Mouse (Mus musculus): Measurements from ENCODE around the gene Hemgn. TPM values are rescaled to one million over a fixed set of nuclear protein-coding genes. Genes with fewer than 3 reads are reported as not detected.

Gene Hemgn
- polyA plus RNA-seq, 1 experiment from 2014 or later: 4.3 TPM

DNA sequence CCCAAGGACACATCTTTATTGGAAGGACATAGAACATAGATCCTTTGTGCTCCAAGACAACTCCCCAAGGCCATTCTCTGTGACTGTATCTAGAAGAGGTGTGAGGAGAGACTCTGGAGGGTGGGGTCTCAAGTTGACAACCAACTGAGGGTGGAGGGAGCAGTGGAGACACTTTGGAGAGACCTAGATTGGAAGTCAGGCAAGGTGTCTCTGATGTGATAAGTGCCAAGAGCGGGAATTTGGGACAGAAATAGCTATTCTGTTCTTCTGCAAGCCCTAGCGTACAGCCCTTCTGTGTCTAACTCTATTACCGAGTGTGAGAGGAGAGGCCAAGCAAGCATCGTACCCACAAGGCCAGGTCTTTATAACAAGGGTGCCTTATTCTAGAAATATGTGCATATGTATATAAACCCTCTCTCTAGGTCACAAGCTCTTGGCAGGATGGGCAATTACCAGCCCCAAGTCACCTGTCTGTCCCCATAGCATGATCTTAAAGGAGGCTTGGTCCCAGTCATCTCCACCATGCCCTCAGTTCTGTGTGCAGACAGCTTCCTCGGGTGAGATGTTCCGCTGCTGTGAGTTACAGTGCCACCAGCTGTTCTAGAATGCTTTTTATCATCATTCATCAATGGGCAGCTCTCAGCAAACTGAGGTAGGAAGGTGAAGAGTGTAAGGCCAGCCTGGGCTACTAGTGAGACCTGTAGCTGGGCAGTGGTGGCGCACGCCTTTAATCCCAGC lies 6.2 kb downstream of the Hemgn start:
- Histone ChIP-seq H3K9me3 (replicated peaks) (no peaks in the 10 kb centered on the region), H3K27ac (no peak overlapping the region), H3K9ac (no peak overlapping the region), H3K27me3 (no peaks in the 10 kb centered on the region), H3K4me1 (no peaks in the 10 kb centered on the region), H3K4me2 (replicated peaks) (no peak overlapping the region), H3K36me3 (no peaks in the 10 kb centered on the region), H3K4me3 (no peak overlapping the region)
- ATAC-seq (ENCODE audit: low FRiP score): no peak
- 91% methylated on average over 8 of the region's 8 CpGs for WGBS

DNA sequence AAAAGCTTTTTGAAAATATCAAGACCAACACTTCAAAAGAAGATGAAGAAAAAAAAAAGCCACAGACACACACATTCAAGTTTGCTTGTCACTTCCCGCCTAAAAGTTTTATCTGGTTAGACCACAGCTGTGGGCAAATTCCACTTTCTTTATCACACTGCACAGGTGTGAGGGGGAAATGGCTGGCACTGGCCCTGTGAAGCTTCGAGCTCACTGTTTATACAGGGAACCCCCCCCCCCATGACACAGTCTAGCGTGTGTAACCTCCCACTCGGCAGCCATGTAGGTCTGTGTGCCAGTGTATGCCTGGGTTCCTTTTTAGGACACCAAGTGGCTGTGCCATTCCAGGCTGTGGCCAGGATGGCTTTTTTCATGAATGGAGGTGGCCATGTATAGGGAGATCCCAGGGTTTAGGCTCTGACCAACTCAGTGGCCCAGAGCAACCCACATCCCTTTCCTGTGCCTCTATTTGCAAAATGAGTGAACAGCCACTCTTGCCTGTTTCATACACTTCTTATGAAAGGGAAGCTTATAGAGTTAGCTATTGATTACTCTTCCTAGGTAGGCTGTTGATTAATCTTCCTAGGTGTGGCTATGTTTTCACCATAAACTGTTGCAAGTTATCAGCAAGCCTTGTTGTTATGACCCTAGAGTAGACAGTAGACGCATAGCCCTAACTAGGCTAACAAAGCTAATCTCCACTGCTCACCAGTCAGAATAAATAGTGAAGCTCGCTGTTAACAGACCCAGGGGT lies 9.1 kb downstream of the Hemgn start:
- H3K27me3 ChIP-seq: no peaks in the 10 kb centered on the region
- H3K4me3 ChIP-seq: no peak overlapping the region
- H3K4me2 ChIP-seq (replicated peaks): no peak overlapping the region
- H3K27ac ChIP-seq: no peak overlapping the region
- H3K36me3 ChIP-seq: no peaks in the 10 kb centered on the region
- WGBS: 78% methylated on average over 6 of the region's 6 CpGs
- H3K9me3 ChIP-seq (replicated peaks): 0 out of 2 replicates have a peak, but pooled peaks cover 5% of the 10 kb centered on the region
- H3K9ac ChIP-seq: no peak overlapping the region
- no peaks in the 10 kb centered on the region for H3K4me1 ChIP-seq
- ATAC-seq (ENCODE audit: low FRiP score): no peak

- Histone ChIP-seq H3K27ac (no peak overlapping the region), H3K9ac (no peak overlapping the region), H3K36me3 (no peaks in the 10 kb centered on the region), H3K27me3 (no peaks in the 10 kb centered on the region), H3K9me3 (replicated peaks) (0 out of 2 replicates have a peak, but pooled peaks cover 5% of the 10 kb centered on the region), H3K4me2 (replicated peaks) (no peak overlapping the region), H3K4me3 (no peak overlapping the region), H3K4me1 (no peaks in the 10 kb centered on the region)
- 83% methylated on average over 4 of the region's 4 CpGs for WGBS
- no peak for ATAC-seq (ENCODE audit: low FRiP score)
These were observed 14.5 kb downstream of the Hemgn start for GRCm38 (mm10) chr4:46398839-46399238.

- Histone ChIP-seq H3K4me3 (no peak overlapping the region), H3K9me3 (replicated peaks) (0 out of 2 replicates have a peak, but pooled peaks cover 5% of the 10 kb centered on the region), H3K4me1 (no peaks in the 10 kb centered on the region), H3K4me2 (replicated peaks) (no peak overlapping the region), H3K9ac (no peak overlapping the region), H3K27me3 (no peaks in the 10 kb centered on the region), H3K27ac (no peak overlapping the region), H3K36me3 (no peaks in the 10 kb centered on the region)
- 37% methylated on average over 5 of the region's 5 CpGs for WGBS
- no peak for ATAC-seq (ENCODE audit: low FRiP score)
These were observed 17.6 kb downstream of the Hemgn start for GRCm38 (mm10) chr4:46395736-46396135.

- H3K9me3 ChIP-seq (replicated peaks): no peaks in the 10 kb centered on the region
- no peak overlapping the region for H3K4me2 ChIP-seq (replicated peaks)
- H3K36me3 ChIP-seq: no peaks in the 10 kb centered on the region
- no peak overlapping the region for H3K4me3 ChIP-seq
- H3K9ac ChIP-seq: no peak overlapping the region
- H3K27ac ChIP-seq: no peak overlapping the region
- peaks cover 4% of the 10 kb centered on the region; the same call in 1 of the 2 replicates for H3K4me1 ChIP-seq
- no peak for ATAC-seq (ENCODE audit: low FRiP score)
- no peaks in the 10 kb centered on the region for H3K27me3 ChIP-seq
- WGBS: 81% methylated on average over 2 of the region's 2 CpGs
These were observed 18.9 kb downstream of the Hemgn start for GRCm38 (mm10) chr4:46394388-46394787.

DNA sequence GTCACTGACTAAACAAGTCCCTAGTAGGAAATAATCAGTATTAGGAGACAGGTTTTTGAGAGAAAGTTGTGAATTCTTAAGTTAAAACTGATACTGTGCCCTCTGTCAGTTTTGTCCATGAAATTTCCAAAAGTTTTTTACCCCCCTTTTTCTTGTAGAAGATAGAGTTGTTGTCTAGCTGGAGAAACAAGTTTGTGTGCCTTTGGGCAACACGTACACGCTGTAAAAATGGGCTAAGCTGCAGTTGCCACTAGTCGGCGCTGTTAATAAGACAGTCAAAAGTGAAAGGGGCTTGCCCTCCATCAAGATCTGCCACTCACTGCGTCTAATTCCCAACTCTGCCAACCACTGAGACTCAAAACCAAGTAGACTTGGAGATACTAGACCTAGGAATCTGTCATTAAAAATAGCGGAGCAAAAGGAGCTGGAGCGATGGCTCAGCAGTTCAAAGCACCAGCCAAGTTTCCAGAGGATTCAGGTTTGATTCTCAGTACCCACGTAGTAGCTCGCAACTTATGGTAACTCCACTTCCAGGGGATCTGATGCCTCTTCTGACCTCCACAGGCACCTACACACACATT lies 22.8 kb downstream of the Hemgn start:
- peaks cover 6% of the 10 kb centered on the region; the same call in 1 of the 2 replicates for H3K4me1 ChIP-seq
- WGBS: 22% methylated on average over 9 of the region's 9 CpGs
- H3K27me3 ChIP-seq: no peaks in the 10 kb centered on the region
- ATAC-seq (ENCODE audit: low FRiP score): no peak
- peaks cover 6% of the 10 kb centered on the region; the same call in 1 of the 2 replicates for H3K36me3 ChIP-seq
- H3K4me2 ChIP-seq (replicated peaks): peak overlapping the region; percentile 57
- H3K9ac ChIP-seq: no peak overlapping the region
- no peak overlapping the region for H3K27ac ChIP-seq
- H3K9me3 ChIP-seq (replicated peaks): no peaks in the 10 kb centered on the region
- no peak overlapping the region for H3K4me3 ChIP-seq

DNA sequence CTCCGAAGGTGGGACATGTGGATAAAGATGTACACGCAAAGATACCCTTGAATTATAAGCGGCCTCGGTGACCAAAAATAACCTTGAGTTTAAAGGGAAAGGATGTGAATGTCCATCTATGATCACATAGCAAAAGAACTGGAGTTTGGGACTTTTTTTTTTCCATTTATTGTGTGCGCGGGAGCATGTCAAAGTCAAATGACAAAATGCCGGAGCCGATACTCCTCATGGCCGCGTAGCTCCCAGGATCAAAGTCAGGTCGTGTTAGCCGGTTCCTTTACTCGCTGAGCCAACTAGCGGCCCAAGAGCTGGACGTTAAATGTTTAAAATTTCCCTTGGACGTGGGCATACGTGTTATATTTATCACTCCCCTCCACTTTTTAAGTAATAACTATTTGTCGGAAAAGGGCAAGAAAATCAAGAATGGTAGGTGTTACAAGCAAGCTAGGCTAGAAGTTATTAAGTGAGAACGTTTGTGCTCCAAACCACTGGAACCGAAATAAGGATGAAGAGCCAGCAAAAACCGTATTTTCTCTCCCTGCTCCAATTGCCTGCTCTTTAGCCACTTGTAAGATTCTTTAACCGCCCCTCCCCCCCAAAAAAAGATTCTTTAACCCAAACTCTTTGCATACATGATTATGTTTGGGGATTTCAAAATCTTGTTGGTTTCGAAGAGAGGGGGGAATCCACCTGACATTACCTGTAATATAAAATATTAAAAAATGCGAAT lies 23.5 kb downstream of the Hemgn start:
- peaks cover 13% of the 10 kb centered on the region; the same call in 1 of the 2 replicates for H3K36me3 ChIP-seq
- 3% methylated on average over 24 of the region's 24 CpGs for WGBS
- ATAC-seq (ENCODE audit: low FRiP score): no peak
- peaks cover 6% of the 10 kb centered on the region; the same call in 1 of the 2 replicates for H3K4me1 ChIP-seq
- H3K9ac ChIP-seq: peak overlapping the region; percentile 76
- no peaks in the 10 kb centered on the region for H3K9me3 ChIP-seq (replicated peaks)
- no peaks in the 10 kb centered on the region for H3K27me3 ChIP-seq
- peak overlapping the region; percentile 64 for H3K4me3 ChIP-seq
- H3K27ac ChIP-seq: peak overlapping the region; percentile 89
- peak overlapping the region; percentile 57 for H3K4me2 ChIP-seq (replicated peaks)

DNA sequence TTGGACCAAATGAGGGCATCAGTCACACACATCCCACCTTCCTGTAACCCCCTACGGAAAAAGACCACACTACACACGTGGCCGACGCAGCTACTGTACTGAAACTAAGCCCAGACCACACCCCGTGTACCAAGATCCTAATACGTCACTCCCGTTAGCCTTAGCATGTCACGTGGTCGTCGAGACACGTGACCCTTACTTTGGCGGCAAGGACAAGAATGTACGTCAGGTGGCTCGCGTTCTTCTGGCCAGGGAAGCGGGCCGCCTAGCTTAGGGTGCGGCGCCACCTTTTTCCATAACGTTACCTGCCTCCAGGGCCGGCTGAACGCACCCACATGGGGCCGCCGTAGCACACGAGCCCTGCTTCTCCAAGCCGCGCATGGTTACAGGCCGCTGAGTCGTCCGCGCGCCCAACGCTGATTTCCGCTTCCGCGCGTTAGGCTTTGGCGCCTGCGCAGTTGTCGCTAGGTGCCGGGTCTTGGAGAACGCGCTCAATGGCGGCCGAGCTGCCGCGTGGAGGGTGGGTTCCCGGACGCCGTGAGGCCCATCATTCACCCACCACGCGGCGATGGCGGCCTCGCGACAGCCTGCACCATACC lies 24.2 kb downstream of the Hemgn start, which contains the start of gene Trmo:
TSS of gene Trmo (minus strand) at position 425 of the 599 bp plus-strand sequence.
- Histone ChIP-seq H3K4me2 (replicated peaks) (peak within 1 kb of the TSS; percentile 57), H3K4me1 (peaks cover 6% of the 10 kb centered on the region; the same call in 1 of the 2 replicates), H3K9me3 (replicated peaks) (no peaks in the 10 kb centered on the region), H3K4me3 (peak within 1 kb of the TSS; percentile 64), H3K27ac (peak within 1 kb of the TSS; percentile 89), H3K36me3 (peaks cover 17% of the 10 kb centered on the region), H3K27me3 (no peaks in the 10 kb centered on the region), H3K9ac (peak within 1 kb of the TSS; percentile 76)
- peak; percentile 98 for ATAC-seq (ENCODE audit: low FRiP score)
- WGBS: under 1% methylated on average over 56 of the region's 56 CpGs

DNA sequence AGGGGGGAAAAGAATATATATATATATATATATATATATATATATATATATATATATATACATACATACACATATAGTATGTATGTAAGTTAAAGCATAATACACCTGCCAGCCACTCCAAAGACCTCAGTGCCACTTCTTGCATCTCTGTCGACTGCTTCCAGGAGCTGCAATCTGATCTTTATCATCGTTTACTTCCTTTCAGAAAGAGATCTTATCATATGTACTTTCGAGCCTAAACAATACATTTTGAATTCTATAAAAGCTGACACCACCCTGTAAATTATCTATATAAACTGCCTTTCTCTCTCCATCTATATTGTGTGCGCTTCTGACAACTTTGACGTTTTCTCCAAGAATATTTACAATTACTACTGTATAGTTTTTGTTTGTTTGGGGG lies 24.8 kb downstream of the Hemgn start:
- Histone ChIP-seq H3K36me3 (peaks cover 17% of the 10 kb centered on the region), H3K4me2 (replicated peaks) (peak overlapping the region; percentile 57), H3K27ac (no peak overlapping the region), H3K4me3 (peak overlapping the region; percentile 64), H3K9me3 (replicated peaks) (no peaks in the 10 kb centered on the region), H3K4me1 (peaks cover 6% of the 10 kb centered on the region; the same call in 1 of the 2 replicates), H3K27me3 (no peaks in the 10 kb centered on the region), H3K9ac (peak overlapping the region; percentile 76; the same call in 1 of the 2 replicates)
- 45% methylated on average over 5 of the region's 5 CpGs for WGBS
- no peak for ATAC-seq (ENCODE audit: low FRiP score)

GRCm38 (mm10) chr4:46374869-46375368 lies 38.4 kb downstream of the Hemgn start:
- WGBS: 21% methylated on average over 22 of the region's 22 CpGs
- peaks cover 15% of the 10 kb centered on the region for H3K27me3 ChIP-seq
- H3K36me3 ChIP-seq: peaks cover 36% of the 10 kb centered on the region
- peak overlapping the region; percentile 51 for H3K4me2 ChIP-seq (replicated peaks)
- H3K9me3 ChIP-seq (replicated peaks): no peaks in the 10 kb centered on the region
- peaks cover 6% of the 10 kb centered on the region; the same call in 1 of the 2 replicates for H3K4me1 ChIP-seq
- no peak overlapping the region for H3K27ac ChIP-seq
- peak overlapping the region; percentile 21 for H3K4me3 ChIP-seq
- ATAC-seq (ENCODE audit: low FRiP score): no peak
- H3K9ac ChIP-seq: no peak overlapping the region

- H3K4me1 ChIP-seq: peaks cover 6% of the 10 kb centered on the region; the same call in 1 of the 2 replicates
- no peaks in the 10 kb centered on the region for H3K9me3 ChIP-seq (replicated peaks)
- no peak overlapping the region for H3K9ac ChIP-seq
- H3K27me3 ChIP-seq: peaks cover 20% of the 10 kb centered on the region
- peaks cover 31% of the 10 kb centered on the region for H3K36me3 ChIP-seq
- H3K4me2 ChIP-seq (replicated peaks): peak overlapping the region; percentile 51
- no peak for ATAC-seq (ENCODE audit: low FRiP score)
- H3K4me3 ChIP-seq: no peak overlapping the region
- no peak overlapping the region for H3K27ac ChIP-seq
- WGBS: 59% methylated on average over 6 of the region's 6 CpGs
These were observed 38.9 kb downstream of the Hemgn start for GRCm38 (mm10) chr4:46374455-46374854.
